Comparison of ENCODE assay signal across 1 mouse cellular context in genomic region chr4:134871477-134871876, GRCm38 (mm10).
TF ChIP-seq lines count a peak whose summit lies in the region.

No protein-coding gene starts in this region.

TF ChIP-seq in ES-E14, 5 proteins besides CTCF, POLR2A, EP300 and RAD21:
- TF ChIP-seq HCFC1 (IDR thresholded peaks at IDR 0.05; ENCODE audit: borderline replicate concordance, insufficient read depth, low read length) (no peak), MAFK (IDR thresholded peaks at IDR 0.05; ENCODE audit: insufficient read depth, low read depth, low read length) (0 out of 2 replicates have a peak, but pooled peaks have one; percentile 43)
